Mouse (Mus musculus) adipocyte (in vitro differentiated cells): ENCODE data around the gene Actn3.
"Not testable (repeated sequence)": the region's sequence is repeated elsewhere in the genome, so short reads cannot be mapped to it uniquely, and the experiment has no call there.

ENCODE experiments used
- DNase-seq: peaks from one replicate; pipeline ENCODE4 v3.0.0-alpha.2; 2016; ENCODE audit warnings: low spot score

Actn3 gene

DNA sequence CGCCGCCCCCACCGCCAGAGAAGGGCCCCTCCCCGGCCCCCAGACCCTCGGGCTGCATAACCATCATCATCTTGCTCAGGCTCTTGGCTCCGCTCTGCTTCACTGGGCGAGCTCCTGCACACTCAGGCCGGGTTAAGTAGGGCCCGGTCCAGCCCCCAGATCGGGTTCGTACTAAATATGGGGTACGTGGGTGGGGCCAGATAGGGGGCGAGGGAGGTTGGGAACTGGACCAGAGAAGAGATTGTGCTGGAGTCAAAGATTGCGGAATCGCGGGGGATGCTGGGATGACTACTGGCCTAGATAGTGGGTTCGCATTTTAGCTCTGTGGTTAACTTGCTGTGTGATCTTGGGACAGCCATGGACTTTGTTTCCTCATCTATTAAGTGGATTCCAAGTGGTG is at the start of gene Actn3:
Actn3 (minus strand) TSS at position 125 of the 400 bp plus-strand sequence.
- DNase-seq, result no peak

DNA sequence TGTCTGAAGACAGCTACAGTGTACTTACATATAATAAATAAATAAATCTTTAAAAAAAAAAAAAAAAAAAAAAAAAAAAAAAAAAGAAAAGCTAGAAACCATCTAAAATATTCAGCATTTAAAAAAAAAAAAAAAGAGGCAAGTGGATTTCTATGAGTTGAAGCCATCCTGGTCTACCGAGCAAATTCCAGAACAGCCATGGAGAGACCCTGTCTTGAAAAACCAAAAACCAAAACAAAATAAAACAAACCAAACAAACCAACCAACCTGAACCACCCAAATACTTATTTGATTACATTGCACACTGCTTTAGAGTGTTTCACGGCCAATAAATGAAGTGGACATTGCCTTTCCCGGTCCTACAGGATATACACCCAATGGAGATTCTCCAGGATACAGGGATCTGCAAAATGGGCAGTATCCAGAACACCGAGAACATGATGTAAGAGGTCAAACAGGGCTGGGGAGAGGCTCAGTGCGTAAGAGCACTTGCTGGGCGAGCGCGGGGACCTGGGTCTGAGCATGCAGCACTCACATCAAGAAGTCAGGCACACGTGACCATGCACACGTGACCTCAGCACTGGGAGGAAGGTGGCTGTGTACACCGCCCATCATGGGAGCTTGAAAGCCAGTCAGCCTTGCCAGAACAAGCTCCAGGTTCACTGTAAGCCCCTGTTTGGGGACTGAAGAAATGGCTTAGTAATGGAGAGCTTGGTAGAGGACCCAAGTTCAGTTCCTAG is 47.6 kb upstream of the Actn3 start:
- no peak for DNase-seq

DNA sequence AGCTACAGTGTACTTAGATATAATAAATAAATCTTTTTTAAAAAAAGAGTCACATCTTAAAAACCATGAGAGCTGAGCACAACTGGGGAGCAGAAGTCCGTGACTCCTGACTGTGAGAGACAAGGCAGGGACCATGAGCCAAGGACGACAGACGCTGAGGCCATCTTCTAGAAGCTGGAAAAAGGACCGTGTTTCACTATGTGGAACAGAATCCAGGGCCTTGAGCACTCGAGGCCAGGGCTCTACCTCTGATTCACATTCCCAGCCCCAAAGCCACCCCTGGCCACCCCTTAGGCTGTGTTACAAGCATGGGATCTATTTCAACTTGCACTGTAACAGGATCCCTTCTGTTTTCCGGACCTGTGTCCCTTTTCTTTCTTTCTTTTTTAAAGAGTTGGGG is 41.9 kb upstream of the Actn3 start:
- DNase-seq, result no peak

DNA sequence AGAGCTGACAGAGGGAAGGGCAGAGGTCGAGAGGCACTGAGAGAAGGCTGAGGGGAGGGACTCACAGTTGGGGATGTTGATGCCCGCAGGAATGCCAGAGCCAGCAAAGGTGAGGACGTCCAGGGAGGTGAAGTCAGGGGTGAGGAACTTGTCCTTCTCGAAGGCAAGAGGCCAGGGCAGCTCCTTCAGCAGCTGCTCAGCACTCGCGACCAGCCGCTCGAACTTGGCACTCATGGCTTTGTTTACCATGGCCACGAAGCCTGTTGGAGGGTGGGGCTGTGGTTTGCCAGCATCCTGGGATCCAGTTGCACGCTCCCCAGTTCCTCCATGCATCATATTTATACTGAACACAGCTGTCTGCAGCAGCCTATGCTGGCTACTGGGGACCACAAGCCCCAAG is 39.1 kb upstream of the Actn3 start:
- DNase-seq, result no peak

DNA sequence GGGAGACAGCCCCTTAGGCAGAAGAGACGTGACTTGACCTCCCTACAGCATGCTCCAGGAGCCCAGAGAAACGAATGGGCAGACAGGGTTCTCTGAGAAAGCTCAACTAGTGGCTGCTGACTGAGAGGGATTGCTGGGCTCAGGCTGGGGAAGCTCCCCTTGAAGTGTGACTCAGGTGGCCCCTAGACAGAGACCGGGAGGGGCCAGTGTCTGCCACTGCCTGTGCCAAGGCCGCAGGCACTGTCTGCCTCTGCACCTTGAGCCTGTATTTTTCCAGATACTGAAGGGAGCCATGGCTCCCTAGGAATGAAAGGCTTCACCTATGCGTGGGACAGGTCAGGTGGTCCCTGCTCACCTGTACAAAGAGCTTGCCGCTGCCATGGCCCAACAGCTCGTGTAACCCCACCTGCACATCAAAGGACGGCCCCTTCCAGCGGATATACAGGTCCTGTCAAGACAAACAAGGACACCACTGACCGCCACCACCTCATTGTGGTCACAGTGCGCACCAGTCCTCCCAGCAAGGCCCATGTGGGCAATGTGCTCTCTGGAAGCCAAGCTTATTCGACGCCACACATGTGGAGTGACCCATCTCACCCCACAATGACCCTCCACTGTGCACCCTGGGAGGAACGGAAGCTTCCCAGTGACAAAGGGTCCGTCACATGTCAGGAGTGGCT is 38.4 kb upstream of the Actn3 start:
- no peak for DNase-seq

DNA sequence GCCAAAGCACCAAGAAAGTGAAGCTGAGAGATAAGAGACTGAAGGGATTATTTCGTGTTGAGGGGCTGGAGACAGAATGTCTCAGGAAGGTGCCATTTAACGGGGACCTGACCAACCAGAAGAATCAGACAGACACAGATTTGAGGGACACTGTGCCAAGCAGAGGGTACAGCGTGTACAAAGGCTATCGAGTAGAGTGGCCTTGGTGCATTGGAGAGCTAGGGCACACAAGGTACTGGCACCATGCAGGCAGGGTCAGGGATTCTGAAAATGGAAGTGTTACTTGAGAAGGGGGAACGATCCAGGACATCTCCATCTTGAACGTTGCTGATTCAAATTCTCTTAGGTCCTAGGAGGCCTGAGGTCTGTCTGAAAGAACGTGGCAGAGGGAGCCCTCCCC is 31.7 kb upstream of the Actn3 start:
- no peak for DNase-seq

DNA sequence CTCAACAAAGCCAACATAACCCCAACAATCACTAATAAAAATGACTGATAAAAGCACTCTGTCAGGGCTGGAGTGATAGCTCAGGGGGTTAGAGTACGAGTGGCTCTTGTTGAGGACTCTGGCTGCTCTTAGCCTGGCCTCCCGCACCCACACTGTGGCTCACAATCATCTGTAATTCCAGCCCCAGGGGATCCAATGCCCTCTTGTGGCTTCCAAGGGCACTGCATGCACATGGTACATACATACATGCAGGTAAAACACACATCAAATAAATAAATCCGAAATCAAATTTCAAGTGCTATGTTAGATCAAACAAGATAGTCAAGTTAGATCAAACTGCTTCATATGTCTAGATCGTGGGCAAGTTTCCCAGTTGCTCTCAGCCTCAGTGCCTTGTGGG is 30.4 kb upstream of the Actn3 start:
- no peak for DNase-seq

DNA sequence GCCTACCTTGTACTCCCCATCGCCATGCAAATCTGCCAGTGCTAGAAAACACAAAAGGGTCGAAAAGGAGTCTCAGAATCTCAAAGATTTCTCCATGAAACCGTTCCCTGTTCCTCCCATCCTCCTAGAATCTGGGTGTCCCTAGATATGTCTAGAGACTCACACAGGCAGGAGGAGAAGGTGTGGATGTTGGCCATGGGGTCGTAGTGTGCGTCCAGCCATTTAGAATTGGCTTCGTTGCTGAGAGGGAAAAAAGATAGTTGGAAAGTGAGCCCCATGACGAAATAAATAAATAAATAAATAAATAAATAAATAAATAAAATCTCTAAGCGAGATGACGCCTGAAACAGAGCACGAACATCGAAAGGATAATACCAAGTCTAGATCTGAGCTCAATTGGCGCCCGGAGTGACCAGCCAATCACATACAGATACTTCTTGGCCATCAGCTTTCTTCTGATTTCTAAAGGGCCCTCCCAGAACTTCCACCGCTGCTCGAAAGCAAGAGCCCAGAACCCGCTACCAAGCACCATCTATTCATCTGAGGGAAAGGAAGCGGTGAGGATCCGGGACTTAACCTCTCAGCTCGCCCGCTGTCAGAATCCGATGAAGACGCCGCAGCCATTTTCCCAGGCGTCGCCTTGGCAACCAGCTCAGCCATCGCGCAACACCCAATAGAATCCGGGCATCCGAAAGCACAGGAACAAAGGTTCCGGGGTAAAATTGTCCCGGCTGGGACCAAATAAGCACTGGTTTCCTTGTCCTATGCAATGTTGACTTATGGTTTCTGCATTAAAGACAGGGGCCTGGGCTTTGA is 28.5 kb upstream of the Actn3 start, which contains the start of gene Bbs1:
Bbs1 (minus strand) TSS at position 650 of the 816 bp plus-strand sequence.
- DNase-seq, result peak; percentile 85

DNA sequence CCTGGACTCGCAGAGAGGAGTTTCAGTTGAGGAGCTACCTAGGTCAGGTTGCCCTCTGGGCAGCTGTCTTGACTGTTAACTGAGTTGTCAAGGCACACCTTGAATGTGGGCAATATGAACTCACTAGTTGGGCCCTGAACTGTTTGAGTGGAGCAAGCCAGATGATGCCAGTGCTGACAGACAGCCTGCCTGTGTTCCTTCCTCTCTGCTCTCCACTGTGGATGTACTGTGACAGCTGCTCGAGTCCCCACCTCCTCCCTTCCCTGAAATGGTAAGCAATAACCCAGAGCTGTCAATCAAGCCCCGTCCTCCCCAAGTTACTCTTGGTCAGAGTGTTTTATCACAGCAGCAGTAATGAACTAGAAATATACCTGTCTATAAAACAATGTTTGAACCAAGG is 22.2 kb upstream of the Actn3 start:
- DNase-seq, result no peak

DNA sequence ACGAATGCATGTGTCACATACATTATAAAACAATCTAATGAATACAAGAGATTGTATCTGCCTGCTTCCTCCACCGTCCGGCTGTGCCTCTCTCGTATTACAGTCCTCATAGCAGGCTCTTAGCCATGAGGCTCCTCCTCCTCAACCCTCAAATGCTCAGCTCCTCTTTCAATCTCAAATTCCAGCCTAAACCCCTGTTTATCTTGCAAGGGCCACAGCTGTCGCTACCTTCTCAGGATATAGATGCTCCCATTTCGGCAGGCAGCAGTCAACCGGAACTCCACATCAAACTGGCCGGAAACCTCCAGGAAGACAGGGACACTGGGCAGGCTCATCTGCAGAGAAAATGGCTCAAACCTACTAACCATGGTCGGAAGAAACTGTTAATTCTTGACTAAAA is 21.3 kb upstream of the Actn3 start:
- no peak for DNase-seq

DNA sequence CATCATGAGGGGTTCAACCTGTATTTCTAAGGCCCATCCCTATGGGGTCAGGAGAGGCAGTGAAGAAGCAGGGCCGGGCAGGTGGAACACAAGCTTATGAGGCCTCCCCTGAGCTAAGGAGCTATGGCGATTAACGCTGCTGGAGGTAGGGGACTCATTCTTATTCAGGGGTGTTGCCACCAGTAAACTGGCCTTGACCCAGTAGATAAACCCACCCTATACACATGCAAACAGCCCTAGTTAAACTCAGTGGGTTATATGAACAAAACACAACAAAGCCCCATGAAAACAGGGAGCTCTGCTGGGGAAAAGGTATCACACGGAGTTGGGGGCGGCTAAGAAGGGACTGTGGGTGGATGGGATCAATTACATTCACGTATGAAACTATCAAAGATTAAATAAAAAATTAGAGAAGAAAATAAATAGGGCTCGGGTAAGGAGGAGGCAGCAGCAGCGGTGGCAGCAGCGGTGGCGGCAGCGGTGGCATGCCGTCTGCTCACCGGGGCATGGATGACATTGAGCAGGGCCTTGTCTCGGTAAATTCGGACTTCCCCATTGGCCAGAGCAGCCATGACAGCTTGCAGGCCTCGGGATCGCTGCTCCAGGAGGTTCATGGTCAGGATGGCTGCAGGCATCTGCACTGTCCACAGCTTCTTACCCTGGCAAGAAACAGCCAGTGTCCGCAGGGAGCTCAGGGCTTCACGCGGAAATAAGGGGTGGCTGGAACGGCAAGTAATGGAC is 19.2 kb upstream of the Actn3 start:
- DNase-seq, result no peak

DNA sequence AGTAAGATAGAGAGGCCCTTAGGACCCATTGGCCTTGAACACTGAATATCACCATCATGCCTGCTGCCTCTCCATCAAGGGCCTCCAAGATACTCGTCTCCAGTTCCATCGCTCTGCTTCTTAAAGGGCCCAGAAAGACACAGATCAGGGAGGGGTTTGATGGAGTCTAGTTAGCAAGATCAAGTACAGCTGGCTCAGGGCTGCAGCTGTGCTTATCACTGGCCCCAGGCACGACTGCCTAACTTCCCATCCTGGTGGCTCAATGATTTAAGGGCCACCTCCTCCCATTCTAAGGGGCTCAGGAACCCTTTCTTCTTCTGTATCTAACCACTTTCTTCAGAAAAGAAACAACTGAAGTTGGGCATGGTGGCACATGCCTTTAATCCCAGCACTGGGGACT is 14.1 kb upstream of the Actn3 start:
- no peak for DNase-seq

DNA sequence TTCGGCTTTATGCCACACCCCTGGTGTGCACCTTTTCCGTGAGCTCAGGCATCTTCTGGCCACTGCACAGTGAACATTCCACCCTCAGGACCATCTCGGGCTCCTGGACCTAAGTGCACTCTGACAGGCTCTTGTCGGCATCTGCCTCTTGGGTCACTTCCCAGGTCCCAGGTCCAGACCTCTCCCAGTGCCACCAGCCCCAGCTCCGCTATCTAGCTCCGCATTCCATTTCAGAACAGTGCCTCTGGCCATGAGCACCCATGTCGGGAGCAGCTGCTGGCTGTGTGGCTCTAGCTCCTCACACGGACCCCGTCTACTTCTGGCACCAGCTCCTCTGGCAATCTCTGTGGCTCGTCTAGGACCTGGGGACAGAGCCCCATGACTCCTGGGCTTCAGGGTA is 12.1 kb upstream of the Actn3 start:
- no peak for DNase-seq

DNA sequence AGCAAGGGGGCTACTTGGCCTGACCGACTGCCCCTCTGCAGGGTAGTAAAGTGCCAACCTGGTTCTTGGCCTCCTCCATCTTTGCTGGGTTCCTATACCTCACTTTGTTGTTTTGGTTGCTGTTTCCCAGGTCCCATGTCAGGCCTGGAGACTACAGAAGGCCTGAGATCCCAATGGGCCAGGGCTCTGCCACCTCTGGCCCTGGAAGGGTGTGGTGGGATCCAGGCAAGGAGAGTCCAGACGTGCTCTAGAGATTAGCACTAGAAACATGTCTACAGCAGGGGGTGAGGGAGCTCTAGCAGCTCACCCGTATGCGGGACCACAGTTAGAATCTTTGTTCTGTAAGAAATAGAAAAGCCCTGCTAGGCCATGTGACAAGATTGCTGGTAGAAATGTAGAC is 6.3 kb upstream of the Actn3 start:
- no peak for DNase-seq

DNA sequence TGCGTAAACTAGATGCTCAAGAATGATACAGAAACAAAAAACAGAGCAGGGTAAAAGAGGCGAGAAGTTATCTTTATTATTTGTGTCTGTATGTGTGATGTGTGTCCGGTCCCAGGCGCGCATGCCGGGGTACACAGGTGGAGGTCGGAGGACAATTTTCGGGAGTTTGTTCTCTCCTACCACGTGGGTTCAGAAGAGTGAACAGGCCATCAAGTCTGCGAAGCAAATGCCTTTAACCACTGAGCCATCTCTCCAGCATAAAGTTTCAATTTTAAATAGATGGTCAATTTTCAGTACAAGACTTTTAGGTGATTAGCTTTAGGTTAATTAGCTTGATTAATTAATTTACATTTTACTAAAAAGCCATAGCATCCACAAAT is 1.6 kb upstream of the Actn3 start:
- DNase-seq, result no peak

DNA sequence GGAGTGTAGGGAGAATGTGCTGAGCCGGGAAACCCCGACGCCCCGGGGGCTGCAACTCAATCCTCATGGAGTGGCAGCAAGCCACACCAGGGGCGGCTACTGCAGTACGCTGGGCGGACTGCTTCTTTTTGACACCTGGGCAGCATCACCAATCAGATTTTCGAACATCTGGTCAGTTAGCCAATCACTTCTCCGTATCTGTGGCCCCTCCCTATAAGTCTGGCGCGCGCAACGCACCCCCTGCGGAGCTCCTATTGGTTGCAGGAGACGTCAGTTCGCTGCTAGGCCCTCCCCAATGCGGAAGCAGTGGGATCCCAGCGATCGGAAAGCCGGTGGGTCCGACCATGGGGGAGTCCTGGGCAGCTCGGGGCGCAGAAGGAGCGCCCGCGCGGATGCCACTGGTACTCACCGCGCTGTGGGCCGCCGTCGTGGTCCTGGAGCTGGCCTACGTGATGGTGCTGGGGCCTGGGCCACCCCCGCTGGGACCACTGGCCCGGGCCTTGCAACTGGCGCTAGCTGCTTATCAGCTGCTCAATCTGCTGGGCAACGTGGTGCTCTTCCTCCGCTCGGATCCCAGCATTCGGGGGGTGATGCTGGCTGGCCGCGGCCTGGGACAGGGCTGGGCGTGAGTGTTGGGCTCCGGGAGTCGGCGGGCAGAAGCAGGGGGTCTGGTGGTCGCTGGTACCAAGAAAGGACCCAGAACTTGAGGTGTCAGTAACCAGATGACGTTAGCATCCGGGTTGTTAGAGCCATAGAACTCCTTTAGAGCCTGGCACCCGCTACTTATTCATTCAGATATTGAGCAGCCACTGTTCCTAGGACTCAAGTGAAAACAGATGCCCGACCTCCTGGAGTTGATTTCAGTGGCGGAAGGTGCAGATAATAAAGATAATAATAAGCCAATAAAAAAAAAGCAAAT is 955 bp upstream of the Actn3 start, which contains the start of gene Zdhhc24:
Zdhhc24 (plus strand) TSS at position 264 of the 919 bp plus-strand sequence.
- DNase-seq, result peak; percentile 93

DNA sequence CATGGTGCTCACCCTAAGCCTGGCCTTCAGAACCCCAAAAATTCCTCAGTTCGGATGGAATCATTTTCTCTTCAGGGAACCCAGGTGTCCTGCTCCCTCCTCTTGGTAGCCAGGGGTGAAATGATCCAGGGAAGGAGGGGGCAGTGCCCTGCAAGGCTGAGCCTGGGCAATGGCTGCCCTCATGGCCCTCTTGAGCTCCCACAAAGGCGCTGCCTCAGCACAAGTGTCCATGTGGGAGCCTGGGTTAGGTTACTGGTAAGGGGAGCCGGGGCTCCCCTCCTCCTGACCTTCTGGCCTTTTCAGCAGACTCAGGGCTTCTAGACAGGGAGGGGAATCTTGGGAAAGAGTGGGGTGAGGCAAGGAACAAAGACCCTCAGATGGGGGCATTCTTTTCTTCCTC is 954 bp downstream of the Actn3 start:
- DNase-seq, result no peak

DNA sequence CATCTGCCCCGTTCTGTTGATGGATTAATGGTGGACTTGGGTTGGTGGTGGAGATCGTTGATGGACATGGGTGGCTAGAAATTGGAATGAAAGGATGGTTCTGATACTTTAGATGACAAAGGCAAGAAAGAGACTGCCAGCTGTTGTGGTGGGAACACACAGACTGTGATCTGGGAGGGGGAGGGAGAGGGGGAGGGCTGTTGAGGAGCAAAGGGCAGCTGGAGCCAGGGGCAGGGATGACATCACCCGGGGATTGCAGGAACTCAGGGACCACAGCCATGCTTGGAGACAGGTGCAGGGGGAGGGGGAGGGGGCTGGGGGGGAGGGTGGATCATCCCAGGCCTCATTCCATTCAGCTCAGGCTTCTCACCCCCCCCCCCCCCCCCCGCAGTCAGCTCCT is 1.5 kb downstream of the Actn3 start:
- no peak for DNase-seq

DNA sequence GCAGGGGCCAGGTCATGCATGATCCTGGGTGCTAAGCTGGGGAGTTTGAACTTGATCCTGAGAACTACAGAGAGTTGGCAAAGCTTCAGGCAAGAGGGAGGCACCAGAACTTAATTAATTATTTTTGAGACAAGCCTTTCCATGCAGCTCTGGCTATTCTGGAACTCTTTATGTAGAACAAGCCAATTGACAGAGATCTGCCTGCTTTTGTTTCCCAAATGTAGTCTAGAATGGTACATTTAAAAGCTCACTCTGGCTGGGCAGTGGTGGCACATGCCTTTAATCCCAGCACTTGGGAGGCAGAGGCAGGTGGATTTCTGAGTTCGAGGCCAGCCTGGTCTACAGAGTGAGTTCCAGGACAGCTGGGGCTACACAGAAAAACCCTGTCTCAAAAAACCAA is 3.1 kb downstream of the Actn3 start:
- DNase-seq, result not testable (repeated sequence)

DNA sequence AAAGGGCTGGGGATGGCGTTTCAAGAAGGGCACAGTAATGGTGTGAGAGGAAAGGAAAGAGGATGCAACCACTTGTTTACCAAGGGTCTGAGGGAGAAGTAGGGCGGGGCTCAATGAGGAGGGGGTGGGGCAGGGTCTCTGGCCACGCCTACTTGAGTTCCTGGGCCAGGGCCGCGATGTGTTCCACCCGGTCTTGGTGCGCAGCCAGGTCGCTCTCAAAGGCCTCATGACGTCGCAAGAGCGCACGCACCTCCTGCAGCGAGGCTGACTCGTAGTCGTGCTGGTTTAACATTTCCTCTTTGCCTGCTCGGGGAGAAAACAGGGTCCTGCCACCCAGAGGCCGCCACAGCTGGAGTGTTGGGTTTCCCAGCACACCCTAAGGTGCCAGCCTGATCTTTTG is 12.6 kb downstream of the Actn3 start:
- no peak for DNase-seq

DNA sequence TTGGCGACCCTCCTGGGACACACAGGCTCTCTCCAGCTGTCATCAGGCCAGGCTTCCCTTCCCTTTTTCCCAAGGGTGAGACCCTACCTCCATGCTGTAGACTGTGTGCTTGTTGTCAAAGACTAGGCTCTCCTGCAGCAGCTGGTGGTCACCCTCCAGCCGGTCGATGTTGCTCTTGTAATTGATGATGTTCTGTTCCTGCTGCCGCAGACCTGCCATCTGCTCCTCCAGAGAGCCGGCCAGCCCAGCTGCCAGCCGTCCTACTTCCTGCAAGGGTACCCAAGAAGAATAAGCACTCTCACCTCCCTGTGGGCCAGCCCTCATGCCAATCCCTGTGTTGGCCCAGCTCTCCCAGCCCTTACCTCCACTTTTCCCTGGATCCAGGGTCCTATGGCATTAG is 14.7 kb downstream of the Actn3 start:
- DNase-seq, result no peak
